Mouse (Mus musculus): Measurements from ENCODE around the gene Scaf11. TPM values are rescaled to one million over a fixed set of nuclear protein-coding genes. Genes with fewer than 3 reads are reported as not detected.

Scaf11 gene
- polyA plus RNA-seq (2012; rRNA removed), result 34.1 and 34.8 TPM in 2 replicates

GRCm38 (mm10) chr15:96460730-96461540 lies at the start of gene Scaf11:
Gene Scaf11, minus strand, starts transcription at chr15:96460843.

Other genes starting within 250 kb of the Scaf11 start
- 33.5 and 36.7 TPM in 2 replicates for gene Arid2, start 173.3 kb downstream of the Scaf11 start, polyA plus RNA-seq (2012; rRNA removed)
- gene Slc38a1, start 182.1 kb upstream of the Scaf11 start, polyA plus RNA-seq (2012; rRNA removed), result 87.3 and 98.8 TPM in 2 replicates
- 112 and 124 TPM in 2 replicates for gene Slc38a2, start 238.9 kb upstream of the Scaf11 start, polyA plus RNA-seq (2012; rRNA removed)